Mouse (Mus musculus) kidney, postnatal 36 days (tissue): ENCODE measurements around the gene Rps6ka6.

Experiments used
- DNase-seq, 2 experiments: peaks; one replicate each; pipeline ENCODE4 v3.0.0; 2021 to 2022; ENCODE audit warnings: mixed read lengths in 2 of 2

Rps6ka6 gene

DNA sequence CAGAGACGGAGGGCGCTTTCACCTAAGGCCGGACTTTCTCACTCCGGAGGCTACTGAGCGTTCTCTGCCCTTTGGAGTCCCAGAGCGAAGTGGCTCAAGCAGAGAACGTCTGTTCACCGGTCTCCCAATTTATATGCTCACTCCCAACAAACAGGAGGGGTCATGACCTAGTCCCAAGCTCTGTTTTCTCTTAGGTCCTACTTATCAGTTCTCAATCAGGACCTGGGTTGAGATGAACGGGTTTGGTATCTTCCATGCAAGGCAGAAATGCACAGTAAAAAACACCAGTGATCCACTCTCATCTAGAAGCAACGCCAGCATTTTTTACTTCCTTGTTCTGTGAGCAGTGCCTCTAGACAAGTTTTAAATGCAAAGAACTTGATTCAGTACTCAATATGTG is at the start of gene Rps6ka6:
TSS of gene Rps6ka6 (minus strand) at position 101 of the 400 bp plus-strand sequence.
- DNase-seq = no peak

DNA sequence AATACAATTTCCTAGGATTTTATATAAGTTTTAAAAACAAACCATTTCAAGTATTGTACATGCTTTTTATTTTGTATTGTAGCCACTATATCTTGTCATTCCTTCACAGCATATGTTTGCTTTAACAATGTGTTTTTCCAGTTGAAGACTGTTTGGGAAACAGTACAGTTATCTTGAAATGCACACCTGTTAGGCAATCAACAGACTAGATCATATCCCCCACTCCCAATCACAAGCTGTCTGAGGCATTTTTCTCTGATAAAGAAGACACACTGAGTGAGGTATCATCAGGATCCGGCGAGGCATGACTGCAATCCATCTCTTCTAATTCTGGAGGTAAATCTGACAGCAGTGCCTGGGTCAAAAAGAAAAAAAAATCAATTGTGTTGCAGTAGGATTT is 39.3 kb upstream of the Rps6ka6 start:
- no peak for DNase-seq

DNA sequence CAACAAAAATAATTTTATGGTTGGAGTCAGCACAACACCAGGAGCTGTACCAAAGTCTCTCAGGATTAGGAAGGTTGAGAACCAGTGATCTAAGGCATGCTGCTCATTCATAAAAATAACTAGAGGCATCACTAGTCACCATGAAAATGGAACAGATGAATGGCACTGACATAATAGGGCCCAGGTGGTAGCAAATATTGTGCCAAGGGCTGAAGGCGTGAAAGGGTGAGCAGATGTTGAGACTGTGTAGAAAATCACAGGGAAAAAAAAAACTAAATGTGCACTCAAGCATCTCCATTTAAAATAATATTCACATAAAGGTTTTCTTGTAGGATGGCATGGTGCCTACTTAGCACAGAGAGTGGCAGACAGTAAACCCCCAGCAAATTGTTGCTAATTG is 19.6 kb downstream of the Rps6ka6 start:
- DNase-seq = no peak

DNA sequence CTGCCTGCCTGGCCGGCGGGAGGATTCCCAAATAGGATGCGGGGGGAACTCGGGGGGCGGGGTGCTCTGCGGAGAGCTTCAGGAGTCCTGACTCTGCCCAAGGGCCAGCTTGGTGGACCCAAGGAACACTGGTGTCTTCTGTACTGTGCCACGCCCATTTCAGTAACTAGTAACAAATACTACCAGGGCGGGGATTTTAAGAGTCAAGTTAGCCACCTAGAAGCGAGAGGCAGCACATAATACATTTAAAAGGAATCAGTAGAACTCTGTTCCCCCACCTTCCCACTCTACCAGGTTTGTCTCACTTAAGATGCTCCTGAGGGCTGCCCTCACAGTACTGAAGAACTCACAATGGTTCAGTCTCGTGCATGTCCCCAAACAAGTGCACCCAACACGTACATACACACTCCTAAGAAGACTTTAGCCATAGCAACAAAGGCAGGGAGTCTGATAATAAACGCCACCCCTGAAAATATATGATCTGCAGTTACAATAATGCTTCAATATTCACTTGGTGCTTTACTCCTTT is 74.1 kb downstream of the Rps6ka6 start:
- DNase-seq = no peak

DNA sequence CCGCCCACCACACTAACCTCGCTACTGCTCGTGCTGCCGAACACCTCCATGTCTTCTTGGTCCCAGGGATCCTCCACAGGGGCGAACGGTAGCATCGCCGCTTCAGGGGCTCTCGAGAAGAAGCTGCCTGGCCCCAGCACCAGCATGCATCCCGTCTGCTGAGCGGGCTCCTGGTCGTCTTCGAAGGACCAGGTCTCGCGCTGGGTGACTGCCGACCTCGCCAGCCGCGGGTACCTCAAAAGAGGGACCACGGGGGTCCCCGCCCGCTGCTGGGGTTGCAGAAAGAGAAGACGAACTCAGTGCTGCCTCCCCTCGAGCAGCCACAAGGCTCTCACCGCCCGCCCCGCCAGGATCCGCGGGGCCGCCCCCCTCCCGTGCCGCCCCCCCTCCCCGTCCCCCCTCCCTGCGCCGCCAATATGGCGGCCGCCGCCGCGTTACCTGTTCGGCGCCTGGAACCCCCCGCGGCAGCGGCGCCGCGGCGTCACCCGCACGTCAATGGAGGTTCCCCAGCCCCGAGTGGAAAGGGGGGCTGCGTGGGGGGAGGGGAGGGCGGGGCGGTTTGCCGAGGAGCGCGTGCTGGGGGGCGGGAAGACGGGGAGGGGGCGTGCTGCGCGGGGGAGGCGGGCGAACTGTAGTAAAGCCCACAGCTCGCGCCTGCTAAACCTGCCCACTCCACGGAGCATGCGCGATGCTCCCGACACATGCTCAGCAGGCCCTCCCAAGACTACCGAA is 74.8 kb downstream of the Rps6ka6 start:
- peak; percentile 23 to 63 for DNase-seq

DNA sequence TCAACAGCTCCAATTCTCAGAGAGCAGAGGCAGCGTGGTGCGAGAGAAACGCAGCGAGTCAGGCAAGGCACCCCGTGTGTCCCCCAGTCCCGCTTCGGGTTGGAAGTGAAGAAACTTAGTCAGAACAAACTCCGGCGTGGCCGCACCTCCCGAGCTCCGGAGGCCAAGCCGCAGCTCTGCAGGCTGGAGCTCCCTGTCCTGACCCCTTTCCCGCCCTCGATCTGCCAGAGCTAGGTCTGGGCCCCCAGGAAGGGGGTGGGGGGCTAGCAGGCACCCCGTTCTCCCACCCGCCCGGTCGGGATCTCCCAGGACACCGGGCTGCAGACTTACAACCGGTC is 75.3 kb downstream of the Rps6ka6 start:
- DNase-seq = peak; percentile 1 to 17

DNA sequence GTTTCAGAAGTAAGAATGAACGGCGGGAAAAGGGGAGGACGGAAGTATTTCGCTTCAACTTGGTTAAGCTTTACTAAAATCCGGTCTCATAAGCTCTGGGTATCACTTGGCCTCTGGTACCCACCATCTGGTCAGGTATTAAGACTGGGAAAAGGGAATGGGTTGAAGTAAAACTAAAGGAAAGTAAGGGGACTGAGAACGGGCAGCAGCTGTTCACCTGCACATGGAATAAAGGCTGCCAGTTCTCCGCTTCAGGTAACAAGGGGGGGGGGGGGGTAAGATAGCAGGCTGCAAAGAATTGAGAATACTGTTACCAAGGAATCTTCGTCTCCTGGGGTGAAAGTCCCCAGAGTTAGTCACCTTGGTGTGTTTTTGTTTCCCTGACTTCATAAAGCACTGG is 75.7 kb downstream of the Rps6ka6 start:
- no peak for DNase-seq

DNA sequence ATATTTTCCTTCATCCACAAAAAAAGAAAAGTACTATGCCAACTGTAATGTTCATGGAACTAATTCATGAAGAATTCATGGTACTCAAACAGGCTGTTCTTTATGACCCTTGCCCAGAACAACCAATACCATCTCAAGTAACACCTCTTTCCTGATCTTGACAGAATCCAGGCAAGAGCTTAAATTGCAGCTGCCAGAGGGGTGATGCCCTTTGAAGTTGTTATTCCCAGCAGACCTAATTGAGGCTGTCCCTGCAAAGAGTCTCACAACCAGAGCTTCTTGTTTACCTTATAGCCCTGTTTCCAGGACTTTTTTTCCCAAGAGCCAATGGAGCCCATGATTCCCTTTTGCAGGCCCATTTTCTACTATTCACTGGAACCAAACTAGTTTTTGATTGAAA is 77.6 kb downstream of the Rps6ka6 start:
- no peak for DNase-seq

DNA sequence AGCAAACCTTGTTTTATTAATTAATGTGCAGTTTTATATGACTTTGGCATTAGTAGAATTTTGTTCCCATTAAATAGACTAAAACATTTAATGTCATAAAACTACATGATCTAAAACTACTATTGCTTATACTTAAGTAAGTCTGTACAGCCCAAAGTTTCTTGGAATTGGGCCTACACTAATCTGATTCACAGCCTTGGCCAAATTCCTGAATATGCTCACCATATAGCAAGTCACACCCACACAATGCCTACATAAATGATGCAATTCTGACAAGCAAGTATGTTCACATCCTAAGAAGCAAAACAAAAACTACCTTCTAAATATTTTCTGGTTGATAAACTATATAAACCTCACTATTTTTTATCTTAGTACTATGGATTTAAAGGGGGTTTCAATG is 101.2 kb downstream of the Rps6ka6 start:
- no peak for DNase-seq

DNA sequence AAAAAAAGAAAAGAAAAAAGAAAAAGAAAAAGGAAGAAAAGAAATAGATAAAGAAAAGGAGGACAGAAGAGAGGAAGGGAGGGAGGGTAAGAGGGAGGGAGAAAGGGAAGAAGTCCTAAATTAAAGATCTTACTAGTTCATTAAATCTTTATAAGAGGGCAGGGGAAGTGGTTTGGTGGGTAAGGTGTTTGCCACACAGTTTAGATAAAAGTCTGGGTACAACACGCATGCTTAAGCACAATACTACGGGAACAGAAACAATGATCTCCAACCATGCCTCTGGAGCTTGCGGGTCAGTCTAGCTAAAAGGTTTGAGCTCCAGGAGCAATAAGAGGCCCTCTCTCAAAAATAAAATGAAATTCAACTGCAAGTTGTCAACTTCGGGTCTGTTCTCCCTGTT is 123.0 kb downstream of the Rps6ka6 start:
- DNase-seq = no peak

DNA sequence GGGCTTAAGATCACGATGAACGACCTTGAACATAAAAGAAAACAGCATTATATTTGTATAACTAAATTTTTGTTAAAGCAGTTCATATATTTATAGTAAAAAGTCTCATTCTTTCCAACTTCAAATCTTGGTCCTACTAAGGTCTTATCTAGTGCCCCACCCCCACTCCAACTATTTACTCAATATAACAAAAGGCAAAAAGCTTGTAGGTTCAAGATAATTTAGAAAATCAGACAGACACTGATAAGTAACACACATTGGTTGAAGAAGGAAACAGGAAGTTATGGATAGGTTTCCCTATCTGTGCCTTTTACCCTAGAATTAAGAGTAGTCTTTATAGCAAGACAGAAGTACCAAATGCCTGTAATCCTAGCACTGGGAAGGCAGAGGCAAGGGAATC is 132.9 kb downstream of the Rps6ka6 start:
- DNase-seq = no peak

DNA sequence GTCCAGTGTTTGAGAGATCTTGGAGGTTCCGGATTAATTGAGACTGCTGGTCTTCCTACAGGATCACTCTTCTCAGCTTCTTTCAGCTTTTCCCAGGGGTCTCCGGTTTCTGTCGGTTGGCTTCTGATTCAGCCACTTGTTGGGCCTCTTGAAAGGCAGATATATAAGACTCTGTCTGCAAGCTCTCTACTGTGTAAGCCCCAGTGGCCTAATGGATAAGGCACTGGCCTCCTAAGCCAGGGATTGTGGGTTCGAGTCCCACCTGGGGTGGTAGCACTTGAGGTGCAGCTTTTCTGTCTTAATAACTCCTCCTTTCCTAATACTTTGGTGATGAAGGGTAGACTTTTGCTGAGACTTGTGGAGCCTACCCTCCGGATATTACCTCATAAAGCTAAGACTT is 160.7 kb downstream of the Rps6ka6 start:
- DNase-seq = no peak

DNA sequence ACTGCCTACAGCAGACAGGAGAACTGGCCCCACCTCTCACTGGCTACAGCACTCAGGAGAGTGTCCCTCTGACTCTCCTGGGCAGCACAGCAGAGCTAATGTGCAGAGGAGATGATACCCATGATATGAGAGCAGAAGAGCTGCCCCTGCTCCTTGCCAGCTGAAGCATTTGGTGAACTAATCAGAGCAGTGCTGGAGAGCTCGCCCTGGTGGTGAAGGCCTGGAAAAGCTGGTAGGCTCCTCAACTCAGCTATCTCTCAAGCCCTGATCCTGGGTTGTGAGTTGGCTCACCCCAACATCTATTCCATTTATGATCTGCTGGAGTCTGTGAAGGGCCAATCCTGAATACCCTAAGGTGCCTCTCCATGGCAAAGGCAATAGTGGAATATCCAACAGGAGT is 163.6 kb downstream of the Rps6ka6 start:
- DNase-seq = peak in 1 of 2 experiments; percentile 2
